Mouse (Mus musculus): Measurements from ENCODE around the gene Slc26a1. TPM values are rescaled to one million over a fixed set of nuclear protein-coding genes. Genes with fewer than 3 reads are reported as not detected.

Gene Slc26a1
- polyA plus RNA-seq, 3 experiments from 2014 or later = 0.16 to 0.78 TPM; not detected in 1

Other genes with a start within 250 kb of the Slc26a1 start
- gene Atp5k, start 241.1 kb downstream of the Slc26a1 start, polyA plus RNA-seq (2017; shearing (Covaris generic)) = 100 to 1,000 TPM; 180 to 317 (median 253) TPM
- not detected for gene Mfsd7a, start 226.7 kb downstream of the Slc26a1 start, polyA plus RNA-seq (2017; shearing (Covaris generic))
- gene Pcgf3, start 214.3 kb downstream of the Slc26a1 start, polyA plus RNA-seq (2017; shearing (Covaris generic)) = 1 to 10 TPM; 3.5 to 5.8 (median 4.9) TPM
- not detected for gene Cplx1, start 125.5 kb downstream of the Slc26a1 start, polyA plus RNA-seq (2017; shearing (Covaris generic))
- gene Gak, start 45.8 kb downstream of the Slc26a1 start, polyA plus RNA-seq (2017; shearing (Covaris generic)) = 10 to 100 TPM; 59.8 to 74.7 (median 70.1) TPM
- 10 to 100 TPM; 26.7 to 40.8 (median 39.5) TPM for gene Tmem175, start 45.8 kb downstream of the Slc26a1 start, polyA plus RNA-seq (2017; shearing (Covaris generic))
- 10 to 100 TPM; 13.1 to 17.8 (median 13.5) TPM for gene Idua, start 15.2 kb downstream of the Slc26a1 start, polyA plus RNA-seq (2017; shearing (Covaris generic))
- 1 to 10 TPM; 2.1 to 7.7 (median 4.7) TPM for gene Dgkq, start 5.9 kb downstream of the Slc26a1 start, polyA plus RNA-seq (2017; shearing (Covaris generic))
- gene Fgfrl1, start 16.8 kb upstream of the Slc26a1 start, polyA plus RNA-seq (2017; shearing (Covaris generic)) = under 1 TPM in 1 of 3 experiments, not detected in 2; 0.32 TPM
- gene Rnf212, start 99.4 kb upstream of the Slc26a1 start, polyA plus RNA-seq (2017; shearing (Covaris generic)) = not detected
- not detected for gene Tmed11, start 119.8 kb upstream of the Slc26a1 start, polyA plus RNA-seq (2017; shearing (Covaris generic))
- gene Vmn2r8, start 133.3 kb upstream of the Slc26a1 start, polyA plus RNA-seq (2017; shearing (Covaris generic)) = not detected
- under 1 TPM in 1 of 3 experiments, not detected in 2; 0.13 TPM for gene Vmn2r9, start 177.0 kb upstream of the Slc26a1 start, polyA plus RNA-seq (2017; shearing (Covaris generic))

Data from inflammation-experienced regulatory T-cells, adult 6 months (primary cell).